Mouse (Mus musculus) retina, postnatal 1 day (tissue): ENCODE measurements at regions not wholly inside any gene's neighbourhood (a gene's known extent, or its start where the extent isn't known, plus 50 kb on each side); places are given as distances from the start of the nearest gene placed in this dataset.

Source experiments
- DNase-seq: peaks from one replicate; pipeline ENCODE4 v3.0.0-alpha.2; 2012

- no peak for DNase-seq
Measured at GRCm38 (mm10) chr3:11668960-11669359, 1333.5 kb upstream of the Gm38303 start.

- no peak for DNase-seq
Measured at GRCm38 (mm10) chr3:11639329-11639728, 1303.8 kb upstream of the Gm38303 start.

DNA sequence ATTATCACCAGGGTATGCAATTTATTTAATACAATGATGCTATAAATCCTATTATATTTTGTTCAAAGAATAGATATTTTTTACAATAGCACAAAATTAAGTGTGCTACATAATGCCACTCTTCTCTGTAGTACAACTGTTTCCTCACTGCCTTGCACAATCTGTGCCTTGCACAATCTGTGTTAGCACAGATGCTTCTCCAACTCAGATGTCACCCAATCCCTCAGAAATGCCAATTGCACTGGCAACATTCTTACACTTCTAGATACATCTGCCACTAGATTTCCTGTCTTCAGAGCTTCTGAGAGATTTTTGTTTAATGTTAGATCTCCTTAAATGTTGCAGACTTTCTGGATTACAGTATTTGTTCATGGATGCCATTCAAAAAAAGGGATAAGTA, 1266.0 kb upstream of the Gm38303 start:
- no peak for DNase-seq

DNA sequence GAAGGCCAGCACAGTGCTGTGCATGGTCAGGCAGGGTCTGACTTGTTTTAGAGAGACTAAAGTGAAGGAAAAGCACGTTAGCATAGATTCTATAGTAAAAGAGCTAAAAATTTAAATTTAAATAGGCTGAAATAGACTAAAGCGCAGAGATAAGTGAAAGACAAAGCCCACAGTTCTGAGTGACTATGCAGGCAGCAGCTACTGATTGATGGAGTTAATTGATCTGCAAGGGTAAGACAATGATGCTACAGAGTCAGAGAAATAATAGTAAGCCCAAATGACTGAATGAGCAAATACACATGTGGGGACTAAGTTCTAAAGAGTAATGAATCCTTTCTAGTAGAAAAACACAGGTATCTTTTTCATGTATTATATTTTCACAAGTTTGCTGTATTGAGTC, 1228.4 kb upstream of the Gm38303 start:
- DNase-seq: no peak

GRCm38 (mm10) chr3:11562901-11563300, 1227.4 kb upstream of the Gm38303 start:
- peak; percentile 74 for DNase-seq
